Mouse (Mus musculus) liver, adult 2 months (tissue): ENCODE measurements at regions not wholly inside any gene's neighbourhood (a gene's known extent, or its start where the extent isn't known, plus 50 kb on each side); places are given as distances from the start of the nearest gene placed in this dataset.

ENCODE experiments used
- DNase-seq: peaks from one replicate; pipeline ENCODE4 v3.0.0-alpha.2; 2011; ENCODE audit warnings: low read depth, low spot score; ENCODE audit errors: extremely low read depth
- H3K27ac ChIP-seq: fragments of 200-500 bp; replicated peaks from 2 replicates; pipeline ENCODE4 v1.5.1; 2012; ENCODE audit warnings: low read depth, mild to moderate bottlenecking, control low read depth, inconsistent platforms, low read length; ENCODE audit not compliant: insufficient read depth
- H3K27me3 ChIP-seq: fragments of 200-500 bp; 2 replicates; pipeline ENCODE4 v1.6.1; 2012; ENCODE audit warnings: mild to moderate bottlenecking, moderate library complexity, low read length, inconsistent platforms; ENCODE audit not compliant: control insufficient read depth, insufficient read depth
- H3K36me3 ChIP-seq: fragments of 200-500 bp; 2 replicates; pipeline ENCODE4 v1.6.1; 2012; ENCODE audit warnings: low read length, inconsistent platforms; ENCODE audit not compliant: control insufficient read depth, insufficient read depth
- H3K4me1 ChIP-seq: fragments of 200-500 bp; 2 replicates; pipeline ENCODE4 v1.6.1; 2011; ENCODE audit warnings: low read length; ENCODE audit not compliant: control insufficient read depth, insufficient read depth
- H3K4me3 ChIP-seq: fragments of 200-500 bp; 2 replicates; pipeline ENCODE4 v1.5.1; 2011; ENCODE audit warnings: low read depth, mild to moderate bottlenecking, control low read depth, low read length, moderate library complexity; ENCODE audit not compliant: insufficient read depth
- H3K79me2 ChIP-seq: fragments of 200-500 bp; 2 replicates; pipeline ENCODE4 v1.6.1; 2012; ENCODE audit warnings: inconsistent platforms, mild to moderate bottlenecking, low read length, moderate library complexity; ENCODE audit not compliant: control insufficient read depth, insufficient read depth
- H3K9ac ChIP-seq: fragments of 200-500 bp; 2 replicates; pipeline ENCODE4 v1.6.1; 2012; ENCODE audit warnings: low read depth, mild to moderate bottlenecking, control low read depth, inconsistent platforms, low read length
- CTCF ChIP-seq: fragments of 200-500 bp; IDR thresholded peaks from 2 replicates; pipeline ENCODE4 v1.5.1; 2011; ENCODE audit warnings: low read depth, low read length, control low read depth
- POLR2A ChIP-seq: fragments of 200-500 bp; IDR thresholded peaks from 2 replicates; pipeline ENCODE4 v1.6.1; 2011; ENCODE audit warnings: low read length, control low read depth; ENCODE audit not compliant: insufficient read depth; ENCODE audit errors: extremely low read depth
- WGBS: fragments of 180-500 bp; shearing (Covaris S2); methylation state at CpG from one replicate; pipeline ENCODE4 v1.1.7; 2018; 5-methylcytosine and 5-hydroxymethylcytosine counted together

DNA sequence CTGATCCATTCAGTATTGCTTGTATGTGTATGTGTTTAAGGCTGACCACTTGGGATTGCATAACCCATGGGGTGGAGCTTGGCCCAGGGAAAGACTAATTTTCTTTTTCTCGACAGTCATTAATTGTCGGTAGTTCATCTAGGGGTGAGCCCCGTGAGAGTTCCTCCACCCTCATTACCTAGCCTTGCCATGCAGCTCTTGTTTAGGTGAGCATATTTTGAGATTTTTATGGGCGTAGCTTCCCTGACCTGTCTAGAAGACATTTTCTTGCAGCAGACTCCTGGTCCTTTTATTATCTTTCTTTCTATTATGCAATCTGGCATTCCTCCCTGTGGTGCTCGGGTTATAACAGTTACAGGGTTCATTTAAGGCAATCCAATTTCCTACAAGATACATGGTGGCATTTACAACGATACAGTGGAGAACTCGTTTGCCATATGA, 74.4 kb upstream of the Raph1 start:
- H3K36me3 ChIP-seq = no peaks in the 10 kb centered on the region
- WGBS = 5% methylated on average over 7 of the region's 7 CpGs
- H3K27ac ChIP-seq = peak overlapping the region; percentile 65
- DNase-seq = peak; percentile 92
- H3K27me3 ChIP-seq = no peaks in the 10 kb centered on the region
- peak overlapping the region; percentile 43; the same call in 1 of the 2 replicates for H3K4me3 ChIP-seq
- peak overlapping the region; percentile 71; the same call in 1 of the 2 replicates for H3K9ac ChIP-seq
- H3K4me1 ChIP-seq = peaks cover 13% of the 10 kb centered on the region
- no peak for TF ChIP-seq CTCF
- no peak for TF ChIP-seq POLR2A
- H3K79me2 ChIP-seq = no peaks in the 10 kb centered on the region

GRCm38 (mm10) chr1:60639536-60639935, 72.6 kb upstream of the Raph1 start:
- no peak for DNase-seq

GRCm38 (mm10) chr1:60639059-60639458, 72.2 kb upstream of the Raph1 start:
- no peak overlapping the region; the same call in 1 of the 2 replicates for H3K27ac ChIP-seq
- no peak overlapping the region for H3K9ac ChIP-seq
- WGBS = 81% methylated on average over 2 of the region's 2 CpGs

More at GRCm38 (mm10) chr1:60639536-60639935, 72.6 kb upstream of the Raph1 start:
- no peaks in the 10 kb centered on the region for H3K79me2 ChIP-seq
- H3K4me3 ChIP-seq = no peak overlapping the region
- no peak for TF ChIP-seq CTCF
- no peak for TF ChIP-seq POLR2A
- 94% methylated on average over 2 of the region's 2 CpGs for WGBS
- no peaks in the 10 kb centered on the region for H3K27me3 ChIP-seq
- peaks cover 13% of the 10 kb centered on the region for H3K4me1 ChIP-seq
- H3K9ac ChIP-seq = no peak overlapping the region
- H3K36me3 ChIP-seq = no peaks in the 10 kb centered on the region
- no peak overlapping the region for H3K27ac ChIP-seq

DNA sequence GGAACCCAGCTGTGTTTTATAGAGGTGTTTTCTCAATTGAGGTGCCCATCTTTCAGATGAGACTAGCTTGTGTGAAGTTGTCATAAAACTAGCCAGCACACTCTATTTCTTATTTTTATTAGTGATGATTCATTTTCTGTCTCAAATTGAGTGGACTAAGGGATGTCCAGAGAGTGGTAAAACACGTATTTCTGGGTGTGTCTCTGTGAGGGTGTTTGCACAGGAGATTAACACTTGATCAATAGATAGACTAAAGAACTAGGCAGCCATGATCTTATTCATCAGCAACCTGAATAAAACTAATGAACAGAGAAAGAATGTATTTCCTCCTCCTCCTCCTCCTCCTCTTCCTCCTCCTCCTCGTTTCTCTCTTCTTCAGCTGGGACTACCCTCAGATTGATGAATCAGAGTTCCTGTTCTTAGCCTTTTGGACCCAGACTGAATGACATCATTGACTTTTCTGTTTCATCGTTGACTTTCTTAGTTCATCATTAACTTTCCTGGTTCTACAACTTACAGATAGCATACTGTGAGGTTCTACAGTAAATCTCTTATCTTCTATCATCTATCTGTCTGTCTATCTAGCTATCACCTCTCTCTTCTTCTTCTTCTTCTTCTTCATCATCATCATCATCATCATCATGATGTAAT, 70.0 kb upstream of the Raph1 start:
- Histone ChIP-seq H3K27ac (no peak overlapping the region), H3K79me2 (no peaks in the 10 kb centered on the region), H3K9ac (no peak overlapping the region), H3K36me3 (no peaks in the 10 kb centered on the region), H3K4me3 (no peak overlapping the region), H3K27me3 (no peaks in the 10 kb centered on the region), H3K4me1 (peaks cover 13% of the 10 kb centered on the region)
- DNase-seq = peak; percentile 78
- no peak for TF ChIP-seq CTCF
- no peak for TF ChIP-seq POLR2A
- 13% methylated on average over 3 of the region's 3 CpGs for WGBS

More at GRCm38 (mm10) chr1:60639059-60639458, 72.2 kb upstream of the Raph1 start:
- no peaks in the 10 kb centered on the region for H3K27me3 ChIP-seq
- H3K79me2 ChIP-seq = no peaks in the 10 kb centered on the region
- TF ChIP-seq CTCF (no peak), POLR2A (no peak)
- peaks cover 13% of the 10 kb centered on the region for H3K4me1 ChIP-seq
- DNase-seq = no peak
- H3K36me3 ChIP-seq = no peaks in the 10 kb centered on the region
- no peak overlapping the region for H3K4me3 ChIP-seq

GRCm38 (mm10) chr1:60627786-60628453, 61.0 kb upstream of the Raph1 start:
- 47% methylated on average over 9 of the region's 9 CpGs for WGBS
- Histone ChIP-seq H3K4me1 (no peaks in the 10 kb centered on the region; the same call in 1 of the 2 replicates), H3K36me3 (no peaks in the 10 kb centered on the region), H3K27ac (no peak overlapping the region), H3K79me2 (no peaks in the 10 kb centered on the region), H3K4me3 (no peak overlapping the region), H3K27me3 (no peaks in the 10 kb centered on the region), H3K9ac (no peak overlapping the region)
- TF ChIP-seq CTCF (no peak), POLR2A (no peak)
- DNase-seq = peak; percentile 45
